Mouse (Mus musculus) left cerebral cortex, adult 18-20 months (tissue): Measurements from ENCODE around the gene Mat2a. TPM values are rescaled to one million over a fixed set of nuclear protein-coding genes. Genes with fewer than 3 reads are reported as not detected.
A peak's percentile ranks its signal among the peaks of the same experiment; 100 is the strongest.
"Not testable (repeated sequence)": the region's sequence is repeated elsewhere in the genome, so short reads cannot be mapped to it uniquely, and the experiment has no call there.

Source experiments
- DNase-seq, 2 experiments: peaks; one replicate each; pipeline ENCODE4 v3.0.0; 2021 to 2022; ENCODE audit warnings: low spot score in 2 of 2, mixed read lengths in 1 of 2
- total RNA-seq, 2 experiments: library from RNA; stranded (reverse); gene quantifications; 2 replicates each; pipeline ENCODE4 v1.2.3; 2021

The Mat2a gene
- total RNA-seq, 2 experiments from 2014 or later: 172 to 199 TPM

DNA sequence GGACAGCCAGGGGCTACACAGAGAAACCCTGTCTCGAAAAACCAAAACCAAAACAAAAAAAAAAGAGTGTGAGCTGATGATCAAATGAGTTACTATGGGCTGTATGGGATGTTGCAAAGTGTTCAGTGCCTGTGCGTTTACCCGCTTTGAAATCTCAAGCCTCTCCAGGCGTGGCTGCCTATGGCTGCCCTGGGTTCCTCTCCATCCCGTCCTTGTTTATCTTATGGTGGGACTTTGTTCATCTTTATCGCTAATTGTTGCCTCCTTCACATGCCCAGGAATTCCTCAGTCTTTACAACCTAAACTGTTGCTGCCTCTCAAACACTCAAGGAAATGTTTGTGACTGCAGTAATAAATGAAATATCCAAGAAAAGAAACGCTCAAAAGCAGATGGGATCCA, 19.1 kb upstream of the Mat2a start:
- DNase-seq: no peak

DNA sequence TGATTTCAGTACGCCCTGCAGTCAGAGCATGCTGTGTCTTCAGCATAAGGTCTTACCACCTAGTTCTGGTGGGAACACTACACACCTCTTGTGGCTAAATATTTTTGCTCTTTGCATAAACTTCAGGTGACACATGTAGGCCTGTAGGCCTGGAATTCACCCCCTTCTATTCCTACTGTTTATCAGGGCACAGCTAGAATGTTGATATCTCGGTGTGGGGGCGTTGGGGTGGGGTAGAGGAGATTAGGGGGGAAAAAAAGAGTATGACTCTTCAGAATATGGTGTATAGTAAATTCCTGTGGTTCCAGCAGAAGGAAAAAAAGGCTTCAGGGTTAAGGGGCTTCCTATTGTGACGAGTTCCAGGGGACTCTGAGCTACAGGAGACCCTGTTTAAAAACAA, 17.2 kb upstream of the Mat2a start:
- no peak for DNase-seq

DNA sequence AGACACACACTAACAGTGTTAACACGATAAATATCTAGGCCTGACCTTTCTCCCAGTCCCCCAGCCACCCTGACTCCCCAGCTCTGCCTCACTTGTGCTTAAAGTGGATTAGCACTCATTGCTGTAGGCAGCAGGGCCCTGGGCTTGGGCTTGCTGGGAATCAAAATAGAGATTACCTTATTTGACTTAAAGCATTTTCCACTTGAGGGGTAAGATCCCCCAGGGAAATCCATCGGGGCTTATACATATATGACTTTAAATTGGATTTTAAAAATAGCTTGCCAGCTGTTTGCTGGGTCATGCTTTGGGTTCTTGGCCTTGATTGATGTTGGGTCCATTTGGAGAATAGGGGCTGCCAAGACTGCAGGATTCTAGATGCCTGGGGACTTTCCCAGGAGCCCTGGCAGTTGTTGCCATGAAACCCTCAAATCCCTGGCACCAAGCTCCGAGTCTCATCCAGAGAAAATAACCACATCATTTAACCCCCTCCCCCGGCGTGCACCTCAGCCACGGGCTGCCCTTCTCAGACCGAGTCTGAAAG, 15.5 kb upstream of the Mat2a start:
- DNase-seq: no peak

DNA sequence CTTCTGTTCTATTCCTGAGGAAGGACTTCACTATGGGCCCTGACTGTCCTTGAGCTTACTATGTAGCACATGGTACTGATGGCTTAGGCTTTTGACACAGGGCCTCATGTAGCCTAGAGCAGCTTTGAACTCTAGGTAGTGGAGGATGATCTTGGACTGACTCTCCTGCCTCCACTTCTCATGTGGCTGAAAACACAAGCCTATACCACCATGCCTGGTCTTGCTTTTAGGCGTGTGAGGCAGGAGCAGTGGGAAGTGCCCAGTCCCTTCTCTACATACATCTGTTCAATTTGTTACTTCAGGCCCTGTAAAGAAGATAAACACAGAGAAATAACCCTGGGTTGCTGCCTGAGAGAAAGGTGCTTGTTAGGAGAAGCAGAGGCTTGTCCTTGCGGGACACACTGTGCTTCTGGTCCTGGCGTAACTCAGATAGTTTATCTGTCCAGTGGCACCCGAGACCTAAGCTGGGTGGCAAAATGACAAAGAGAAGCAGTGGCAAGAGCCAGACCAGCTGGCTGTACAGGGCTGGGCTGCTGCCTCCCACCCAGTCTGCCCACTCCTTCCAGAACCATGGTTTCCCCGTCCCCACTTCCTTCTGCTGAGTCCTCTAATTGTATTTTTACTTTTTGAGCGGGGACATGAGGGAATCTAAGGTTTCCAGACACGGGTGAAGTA, 14.9 kb upstream of the Mat2a start:
- no peak for DNase-seq

DNA sequence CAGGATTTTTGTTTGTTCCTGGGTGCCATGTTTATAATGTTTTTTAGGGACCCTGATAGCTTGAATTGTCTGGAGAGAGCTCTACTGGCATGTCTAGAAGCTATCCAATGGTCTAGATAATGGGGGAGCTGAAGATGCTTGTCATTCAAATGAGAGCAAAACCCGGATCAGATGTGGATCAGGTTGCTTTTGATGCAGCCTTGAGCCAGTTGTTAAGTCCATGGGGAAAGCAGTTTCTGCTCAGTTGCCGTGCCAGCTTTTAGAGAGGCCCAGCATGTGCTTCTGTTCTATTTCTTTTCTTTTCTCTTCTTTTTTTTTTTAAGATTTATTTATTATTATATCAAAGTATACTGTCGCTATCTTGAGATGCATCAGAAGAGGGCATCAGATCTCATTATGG, 14.2 kb upstream of the Mat2a start:
- DNase-seq: no peak

DNA sequence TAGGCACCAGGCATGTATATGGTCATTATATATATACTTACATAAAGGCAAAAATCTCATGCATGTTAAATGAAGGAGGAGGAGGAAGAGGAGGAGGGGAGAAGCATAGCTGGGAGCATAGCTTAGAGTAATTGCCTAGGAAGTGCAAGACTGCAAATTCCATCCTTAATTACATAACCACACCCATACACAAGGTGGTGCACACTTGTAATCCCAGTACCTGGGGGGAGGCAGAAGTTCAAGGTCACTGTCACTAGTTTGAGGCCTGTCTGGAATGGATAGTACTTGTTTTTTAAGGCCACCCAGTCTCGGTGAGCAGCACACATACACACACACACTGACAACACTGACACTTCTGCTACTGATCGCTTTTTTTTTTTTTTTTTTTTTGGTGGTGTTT, 13.0 kb upstream of the Mat2a start:
- DNase-seq: no peak

DNA sequence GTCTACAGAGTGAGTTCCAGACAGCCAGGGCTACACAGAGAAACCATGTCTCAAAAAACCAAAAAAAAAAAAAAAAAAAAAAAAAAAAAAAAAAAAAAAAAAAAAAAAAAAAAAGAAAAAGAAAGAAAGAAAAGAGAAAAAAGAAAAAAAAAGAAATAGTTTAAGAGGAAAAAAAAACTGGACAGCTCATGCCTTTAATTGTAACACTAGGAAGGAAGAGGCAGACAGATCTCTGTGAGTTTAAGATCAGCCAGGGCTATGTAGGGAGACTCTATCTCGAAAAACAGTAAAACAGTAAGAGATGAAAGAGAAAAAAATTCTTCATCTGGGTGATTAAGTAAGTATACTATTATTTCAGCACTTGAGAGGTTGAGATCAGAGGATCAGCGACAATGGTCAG, 12.4 kb upstream of the Mat2a start:
- not testable (repeated sequence) for DNase-seq

DNA sequence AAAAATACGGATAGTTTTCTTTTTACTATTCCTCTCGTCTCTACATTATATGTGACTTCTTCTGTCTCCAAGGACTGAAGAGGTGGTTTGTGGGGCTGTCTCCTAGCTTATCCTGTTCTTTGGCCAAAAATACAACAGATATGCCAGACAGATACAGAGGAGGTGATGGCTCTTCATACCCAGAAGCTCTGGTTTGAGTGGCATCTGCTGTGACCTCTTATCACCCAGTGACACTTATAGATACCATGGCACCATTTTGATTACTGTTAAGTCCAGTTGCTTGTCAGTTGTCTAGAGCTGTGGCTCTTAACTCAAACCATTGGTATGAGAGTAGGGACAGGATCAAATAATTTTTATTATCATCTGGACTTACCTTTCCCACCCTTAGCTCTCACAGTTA, 8.1 kb upstream of the Mat2a start:
- DNase-seq: no peak

DNA sequence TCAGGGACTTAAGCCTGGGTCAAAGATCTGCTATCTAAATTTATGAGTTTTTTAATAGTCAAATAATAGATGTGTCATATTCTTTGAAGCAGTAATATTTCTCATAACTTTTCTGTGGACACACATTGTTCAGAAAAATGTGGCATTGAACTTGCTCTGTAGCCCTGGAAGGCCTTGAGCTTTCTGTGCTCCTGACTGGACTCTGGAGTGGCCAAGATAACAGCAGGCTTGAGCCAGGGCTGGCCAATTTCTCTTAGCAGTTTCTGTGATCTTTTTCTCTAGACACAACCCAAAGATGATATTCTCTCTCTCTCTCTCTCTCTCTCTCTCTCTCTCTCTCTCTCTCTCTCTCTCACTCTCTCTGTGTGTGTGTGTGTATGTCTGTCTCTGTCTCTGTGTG, 5.7 kb upstream of the Mat2a start:
- DNase-seq: no peak

DNA sequence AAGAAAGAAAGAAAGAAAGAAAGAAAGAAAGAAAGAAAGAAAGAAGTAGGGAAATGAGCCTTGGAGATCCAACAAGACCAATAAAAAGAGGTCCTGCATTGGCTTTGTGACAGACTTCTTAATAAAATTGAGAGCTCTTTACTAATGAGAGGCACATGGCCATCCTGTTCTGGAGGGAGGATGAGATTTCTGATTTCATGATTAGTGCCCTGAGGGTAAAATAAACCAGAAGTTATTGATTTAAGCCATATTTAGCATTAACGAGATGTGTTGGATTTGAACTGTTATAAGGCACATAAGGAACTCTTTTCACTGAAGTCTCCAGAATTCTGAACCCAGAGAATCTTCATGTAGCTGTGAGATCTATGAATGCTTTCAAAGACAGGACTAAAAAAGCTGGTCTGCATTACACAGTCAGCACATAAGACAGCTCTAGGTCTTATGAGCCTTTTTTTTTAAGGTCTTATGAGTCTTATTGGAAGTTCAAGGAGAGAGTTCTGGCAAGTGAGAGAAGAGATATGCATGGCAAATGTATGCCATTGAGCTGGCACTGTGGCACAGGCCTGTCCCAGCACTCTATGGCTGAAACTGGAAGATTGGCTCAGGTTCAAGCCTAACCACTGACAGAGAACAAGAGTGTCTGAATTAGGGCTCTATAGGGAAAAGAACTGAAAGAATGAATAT, 3.7 kb upstream of the Mat2a start:
- DNase-seq: no peak

DNA sequence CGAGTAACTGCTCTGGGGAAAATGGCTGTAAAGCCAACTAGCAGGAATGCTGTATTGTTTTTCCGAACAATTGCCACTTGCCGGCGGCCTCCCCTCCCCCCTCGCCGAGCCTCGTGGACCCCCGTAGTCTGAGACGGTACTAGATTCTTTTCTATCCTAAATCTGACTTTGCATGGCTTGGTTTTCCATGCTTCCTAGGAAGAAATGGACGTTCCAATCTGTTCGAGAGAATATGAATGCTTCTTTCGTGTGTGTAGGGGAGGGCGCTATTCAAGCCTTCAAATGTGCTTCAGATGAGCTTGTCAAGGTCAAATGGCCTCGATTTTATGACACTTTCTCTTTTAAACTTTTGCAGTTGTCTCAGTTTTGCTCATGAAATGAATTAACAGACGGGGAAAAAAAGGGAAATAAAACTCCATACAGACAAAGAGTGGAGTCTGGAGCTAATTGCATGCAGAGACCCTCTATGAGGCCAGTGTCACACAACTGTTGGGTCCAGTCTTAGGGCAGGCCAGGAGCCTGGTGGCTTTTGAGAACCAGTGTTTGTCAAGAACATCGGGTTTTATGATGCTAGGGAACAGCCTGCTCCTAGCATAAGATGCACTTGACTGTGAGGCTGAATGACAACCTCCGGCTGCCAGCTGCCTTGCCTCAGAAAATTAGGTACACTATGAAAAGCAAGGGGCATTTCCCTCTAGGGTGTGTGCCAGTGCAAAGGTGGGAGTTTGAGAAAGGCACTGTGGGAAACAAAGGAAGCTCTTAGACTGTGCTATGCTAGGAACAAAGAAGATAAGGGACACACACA, 1.0 kb upstream of the Mat2a start:
- DNase-seq: no peak

DNA sequence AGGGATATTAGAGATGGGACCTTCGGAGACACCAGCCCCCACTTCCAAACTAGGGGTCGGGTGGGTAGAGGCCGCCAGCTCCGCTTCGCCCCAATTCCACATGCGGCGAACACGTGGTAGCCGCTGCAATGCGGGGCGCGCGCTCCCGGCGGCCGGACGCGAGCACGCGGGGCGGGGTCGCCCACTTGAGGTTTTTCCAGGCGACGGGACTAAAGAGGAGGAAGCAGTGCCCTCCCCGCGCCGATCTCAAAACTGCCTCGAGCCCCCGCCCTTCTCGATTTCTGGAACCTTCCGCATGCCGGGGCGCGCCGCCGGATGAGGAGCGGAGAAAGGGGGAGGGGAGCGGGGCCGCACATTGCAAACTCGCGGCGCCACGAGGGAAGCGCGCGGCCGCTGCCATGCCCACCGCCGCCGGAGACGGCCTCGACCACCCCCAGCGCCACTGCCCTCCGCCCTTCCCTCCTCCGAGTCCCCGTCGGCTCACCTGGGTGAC, 450 bp downstream of the Mat2a start:
- DNase-seq: peak; percentile 87 to 92

DNA sequence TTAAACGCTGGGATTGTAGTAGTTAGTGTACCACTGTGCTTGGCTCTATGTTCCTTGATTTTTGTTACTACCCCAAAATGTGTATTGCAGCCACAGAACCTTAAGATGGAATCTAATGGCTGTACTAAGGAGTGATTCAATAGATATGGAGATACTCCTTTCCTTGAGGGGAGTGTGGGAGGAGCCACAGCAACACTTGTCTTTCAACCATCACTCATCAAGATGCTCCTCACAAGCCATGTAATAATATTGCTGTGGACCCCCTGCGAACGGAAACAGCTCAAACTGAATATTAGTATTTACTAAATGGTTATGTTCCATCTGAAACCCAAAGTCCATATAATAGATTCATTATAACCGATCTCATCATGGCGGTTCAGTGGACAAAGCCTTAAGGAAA, 1.1 kb downstream of the Mat2a start:
- DNase-seq: no peak

DNA sequence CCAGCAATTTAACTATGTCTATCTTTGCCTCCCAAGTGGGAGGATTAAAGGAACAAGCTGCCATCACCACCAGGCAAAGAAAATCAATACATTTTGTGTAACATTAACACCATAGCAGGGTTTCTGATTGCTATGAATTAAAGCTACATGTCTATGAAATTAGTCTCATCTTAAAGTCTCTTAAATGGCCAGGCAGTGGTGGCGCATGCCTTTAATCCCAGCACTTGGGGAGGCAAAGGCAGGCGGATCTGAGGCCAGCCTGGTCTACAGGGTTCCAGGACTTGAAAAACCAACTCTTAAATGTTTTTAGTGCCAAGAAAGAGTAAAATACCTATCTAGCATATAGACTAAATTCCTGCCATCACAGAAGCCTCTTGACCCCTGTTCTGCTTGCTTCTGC, 7.2 kb downstream of the Mat2a start:
- no peak for DNase-seq

DNA sequence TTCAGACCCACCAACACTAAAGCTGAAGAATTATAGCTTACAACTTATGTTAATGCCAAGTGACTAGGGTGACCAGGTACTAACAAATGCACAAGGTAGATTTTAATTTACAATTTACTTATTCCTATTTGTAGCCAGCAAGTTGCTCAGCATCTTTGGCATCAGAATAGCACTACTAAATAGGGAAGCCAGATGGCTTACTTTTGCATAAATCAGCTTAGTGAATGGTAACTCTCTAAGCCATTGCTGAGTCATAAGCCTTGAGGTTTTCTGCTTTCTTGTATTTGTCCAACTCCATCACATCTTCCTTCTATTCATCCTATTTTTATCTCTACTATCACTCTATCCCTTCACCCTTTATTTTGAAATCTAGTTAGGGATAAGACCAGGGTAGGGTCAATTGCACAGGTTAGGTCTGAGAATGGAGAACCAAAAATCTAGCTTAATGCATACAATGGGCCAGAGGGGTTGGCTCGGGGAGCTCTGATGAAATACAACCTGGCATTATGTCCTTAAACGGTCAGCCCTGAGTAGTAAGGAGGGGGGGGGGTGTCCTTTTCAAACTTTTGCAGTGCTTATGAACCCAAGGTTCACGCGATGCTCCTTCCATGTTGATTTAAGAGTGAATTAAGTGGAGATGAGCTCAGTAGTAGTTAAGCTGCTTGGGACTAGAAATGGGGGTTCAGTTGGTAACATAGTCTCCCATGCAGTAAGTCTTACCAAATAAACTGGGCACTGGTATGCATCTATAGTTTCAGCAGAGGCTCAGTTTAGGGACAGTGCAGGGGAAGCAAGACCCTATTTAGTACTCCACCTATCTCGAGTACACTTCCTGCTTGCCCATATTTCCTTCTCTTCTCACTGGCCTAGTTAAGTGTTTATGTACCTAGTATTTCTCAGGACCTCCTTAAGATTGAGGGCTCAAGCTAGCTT, 8.1 kb downstream of the Mat2a start:
- no peak for DNase-seq

DNA sequence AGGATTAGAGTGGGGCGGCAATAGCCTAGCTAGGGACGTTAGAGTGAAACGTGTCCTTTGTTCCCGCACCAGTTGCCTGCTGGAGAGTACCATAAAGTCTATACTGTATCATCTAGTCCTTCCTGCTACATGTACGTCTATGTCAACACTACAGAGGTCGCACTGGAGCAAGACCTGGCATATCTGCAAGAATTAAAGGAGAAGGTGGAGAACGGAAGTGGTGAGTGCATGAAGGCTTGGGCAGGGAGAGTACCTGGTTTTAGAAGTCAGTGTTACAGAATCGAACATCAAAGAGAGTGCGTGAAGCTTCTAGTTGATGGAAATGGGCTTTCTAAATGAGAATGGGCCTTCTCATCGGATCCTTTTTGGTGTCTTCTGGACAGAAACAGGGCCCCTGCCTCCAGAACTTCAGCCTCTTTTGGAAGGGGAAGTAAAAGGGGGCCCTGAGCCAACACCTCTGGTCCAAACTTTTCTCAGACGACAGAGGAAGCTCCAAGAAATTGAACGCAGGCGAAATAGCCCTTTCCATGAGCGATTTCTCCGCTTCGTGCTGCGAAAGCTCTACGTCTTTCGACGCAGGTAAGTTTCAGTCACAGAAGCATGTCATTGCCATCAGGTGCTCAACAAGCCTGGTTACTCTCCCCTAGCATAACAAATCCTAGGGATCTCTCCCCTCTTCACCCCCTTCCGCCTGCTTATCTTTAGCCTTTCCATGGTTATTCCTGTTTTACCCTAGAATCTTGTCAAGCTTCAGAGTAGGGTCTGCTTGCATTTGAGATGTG, 10.1 kb downstream of the Mat2a start:
- no peak for DNase-seq

DNA sequence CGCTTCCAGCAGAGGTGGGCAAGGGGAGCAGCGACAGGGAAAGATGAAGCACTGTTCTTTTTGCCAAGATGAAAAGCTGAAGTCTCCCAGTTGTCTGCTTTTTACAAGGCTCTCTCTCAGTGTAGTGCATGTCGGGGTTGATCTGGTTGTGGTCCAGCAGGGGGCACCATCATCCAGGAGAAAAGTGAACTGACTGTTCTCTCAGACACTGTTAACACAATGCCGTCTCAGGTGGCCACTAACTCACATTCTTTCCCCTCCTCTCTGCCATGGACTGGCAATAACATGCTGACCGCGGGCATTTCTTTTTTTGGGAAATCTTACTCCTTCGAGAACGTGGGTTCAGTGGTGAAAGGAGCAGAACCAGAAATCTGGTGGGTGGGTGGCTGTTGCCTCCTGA, 11.3 kb downstream of the Mat2a start:
- peak; percentile 78 to 87 for DNase-seq

DNA sequence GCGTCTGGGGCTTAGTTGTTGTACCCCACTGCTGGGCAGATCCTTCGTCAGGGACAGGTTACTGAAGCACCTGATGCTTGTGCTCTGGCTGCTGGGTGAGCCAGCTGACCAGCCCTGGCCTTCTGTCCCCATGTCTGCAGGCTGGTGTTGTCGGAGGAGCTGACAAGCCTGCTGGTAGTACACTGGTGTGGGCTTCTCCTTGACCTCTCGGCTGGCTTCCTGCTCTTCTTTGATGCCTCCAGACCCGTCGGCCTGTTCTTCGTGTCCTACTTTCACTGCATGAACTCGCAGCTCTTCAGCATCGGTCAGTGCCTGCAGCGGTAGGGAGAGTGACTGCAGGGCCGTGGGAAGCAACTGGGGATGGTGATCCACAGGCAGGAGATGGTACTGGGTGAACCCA, 13.7 kb downstream of the Mat2a start:
- no peak for DNase-seq

DNA sequence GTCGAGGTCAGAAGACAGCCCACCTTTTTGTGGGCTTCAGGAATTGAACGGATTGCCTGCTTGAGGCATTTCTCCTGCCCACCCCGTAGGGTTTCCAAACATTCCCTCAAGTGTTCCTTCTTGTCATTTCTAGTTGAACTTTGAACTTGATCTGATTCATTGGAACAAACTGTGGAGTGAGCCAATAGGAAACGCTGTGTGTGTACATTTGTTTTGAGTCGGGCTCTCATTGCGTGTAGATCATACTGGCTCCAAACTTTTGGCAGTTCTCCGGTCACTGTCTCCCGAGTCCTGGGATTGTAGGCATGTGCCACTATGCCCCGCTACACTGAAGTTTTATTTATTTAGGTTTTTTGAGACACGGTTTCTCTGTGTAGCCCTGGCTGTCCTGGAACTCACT, 18.5 kb downstream of the Mat2a start:
- DNase-seq: no peak

DNA sequence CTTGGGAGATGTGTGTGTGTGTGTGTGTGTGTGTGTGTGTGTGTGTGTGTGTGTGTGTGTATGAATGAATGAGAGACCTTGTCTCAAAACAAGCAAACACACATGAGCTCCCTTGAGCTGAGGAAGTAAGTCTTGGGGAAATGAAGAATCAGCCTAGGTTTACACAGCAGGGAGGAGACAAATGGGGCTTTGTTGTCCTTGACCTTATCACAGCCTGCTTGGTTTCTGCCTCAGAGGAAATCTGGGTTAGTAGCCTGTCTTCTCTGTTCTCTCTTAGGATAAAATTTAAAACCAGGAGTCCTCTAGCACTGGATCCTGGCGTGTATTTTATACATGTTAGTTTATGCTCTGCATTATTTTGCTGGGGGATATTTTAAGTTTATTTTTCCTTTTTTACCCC, 19.6 kb downstream of the Mat2a start:
- DNase-seq: no peak
